Mouse (Mus musculus) lung, postnatal 0 days (tissue): ENCODE measurements at regions not wholly inside any gene's neighbourhood (a gene's known extent, or its start where the extent isn't known, plus 50 kb on each side); places are given as distances from the start of the nearest gene placed in this dataset.

Experiments used
- CTCF ChIP-seq: IDR thresholded peaks from 2 replicates; pipeline ENCODE4 v1.5.1; 2016; ENCODE audit warnings: antibody characterized with exemption, mild to moderate bottlenecking
- EP300 ChIP-seq: IDR thresholded peaks from 2 replicates; pipeline ENCODE4 v1.6.1; 2016; ENCODE audit warnings: antibody characterized with exemption, mild to moderate bottlenecking, control low read depth

DNA sequence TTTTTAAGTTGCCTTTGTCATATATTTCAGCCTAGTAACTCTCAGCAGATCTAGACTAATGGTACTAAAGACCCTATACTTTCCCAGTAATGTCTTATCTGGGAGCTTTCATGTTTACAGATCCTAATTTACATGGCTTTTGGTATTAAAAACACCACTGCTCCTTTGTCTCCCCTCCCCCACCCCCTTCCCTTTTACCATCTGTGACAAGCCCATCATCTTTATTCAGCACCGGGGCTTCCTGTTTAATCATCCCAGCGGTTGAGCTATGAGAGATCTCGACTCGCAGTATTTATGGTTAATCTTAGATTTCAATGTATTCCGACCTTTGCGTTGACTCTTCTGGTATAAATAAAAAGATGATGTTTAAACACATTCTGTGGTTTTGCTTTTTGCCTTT lies 244.6 kb downstream of the Gm11077 start:
- no peak for TF ChIP-seq CTCF
- TF ChIP-seq EP300 = no peak
